Mouse (Mus musculus) lung, postnatal 0 days (tissue): ENCODE data around the gene Htra1.

Experiments used
- CTCF ChIP-seq: IDR thresholded peaks from 2 replicates; pipeline ENCODE4 v1.5.1; 2016; ENCODE audit warnings: antibody characterized with exemption, mild to moderate bottlenecking
- EP300 ChIP-seq: IDR thresholded peaks from 2 replicates; pipeline ENCODE4 v1.6.1; 2016; ENCODE audit warnings: antibody characterized with exemption, mild to moderate bottlenecking, control low read depth

DNA sequence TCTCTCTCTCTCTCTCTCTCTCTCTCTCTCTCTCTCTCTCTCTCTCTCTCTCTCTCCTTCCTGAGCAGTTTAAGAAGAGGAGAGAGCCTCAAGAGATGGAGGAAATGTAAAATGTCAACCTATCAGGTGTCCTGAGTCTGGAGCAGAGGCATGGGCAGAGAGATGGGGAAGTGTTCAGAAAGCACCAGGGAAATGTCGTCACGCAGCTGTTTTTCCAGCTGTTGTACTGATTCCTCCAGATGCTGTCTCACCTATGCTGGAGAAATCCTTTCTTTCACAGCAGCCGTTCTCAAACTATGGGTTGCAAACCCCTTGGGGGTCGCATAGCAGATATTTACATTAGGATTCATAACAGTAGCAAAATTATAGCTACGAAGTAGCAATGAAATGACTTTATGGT lies 30.5 kb downstream of the Htra1 start:
- TF ChIP-seq CTCF (no peak), EP300 (no peak)
